Mouse (Mus musculus) ovary, postnatal 36 days (tissue): ENCODE measurements at regions not wholly inside any gene's neighbourhood (a gene's known extent, or its start where the extent isn't known, plus 50 kb on each side); places are given as distances from the start of the nearest gene placed in this dataset.

Source experiments
- DNase-seq: peaks from one replicate; pipeline ENCODE4 v3.0.0; 2022; ENCODE audit warnings: low spot score, mixed read lengths

GRCm38 (mm10) chr5:116900846-116901245 lies 215.1 kb downstream of the Suds3 start:
- DNase-seq, result no peak

GRCm38 (mm10) chr5:116897391-116897790 lies 218.5 kb downstream of the Suds3 start:
- no peak for DNase-seq

GRCm38 (mm10) chr5:116895036-116895783 lies 220.7 kb downstream of the Suds3 start:
- no peak for DNase-seq

- DNase-seq, result no peak
Measured at GRCm38 (mm10) chr5:116894575-116894974, 221.3 kb downstream of the Suds3 start.

GRCm38 (mm10) chr5:116892877-116893276 lies 223.0 kb downstream of the Suds3 start:
- no peak for DNase-seq

- DNase-seq, result no peak
Measured at GRCm38 (mm10) chr5:116889224-116889623, 226.7 kb downstream of the Suds3 start.

GRCm38 (mm10) chr5:116886181-116887136 lies 229.5 kb downstream of the Suds3 start:
- DNase-seq, result peak; percentile 4

GRCm38 (mm10) chr5:116879761-116880160 lies 236.2 kb downstream of the Suds3 start:
- DNase-seq, result no peak

- DNase-seq, result no peak
Measured at GRCm38 (mm10) chr5:116874941-116875340, 241.0 kb downstream of the Suds3 start.

- DNase-seq, result no peak
Measured at GRCm38 (mm10) chr5:116868115-116868514, 247.8 kb downstream of the Suds3 start.

- DNase-seq, result no peak
Measured at GRCm38 (mm10) chr5:116864275-116864674, 251.6 kb downstream of the Suds3 start.

GRCm38 (mm10) chr5:116852691-116853090 lies 261.1 kb upstream of the Srrm4 start:
- DNase-seq, result no peak

GRCm38 (mm10) chr5:116831874-116832273 lies 240.3 kb upstream of the Srrm4 start:
- DNase-seq, result no peak

- DNase-seq, result peak; percentile 3
Measured at GRCm38 (mm10) chr5:116829771-116830170, 238.2 kb upstream of the Srrm4 start.

GRCm38 (mm10) chr5:116823260-116823659 lies 231.6 kb upstream of the Srrm4 start:
- DNase-seq, result no peak

- DNase-seq, result no peak
Measured at GRCm38 (mm10) chr5:116822141-116822540, 230.5 kb upstream of the Srrm4 start.

- DNase-seq, result no peak
Measured at GRCm38 (mm10) chr5:116809799-116810198, 218.2 kb upstream of the Srrm4 start.

GRCm38 (mm10) chr5:116809001-116809759 lies 217.6 kb upstream of the Srrm4 start:
- DNase-seq, result no peak

GRCm38 (mm10) chr5:116797460-116797859 lies 205.8 kb upstream of the Srrm4 start:
- no peak for DNase-seq

GRCm38 (mm10) chr5:116795169-116795568 lies 203.6 kb upstream of the Srrm4 start:
- no peak for DNase-seq

GRCm38 (mm10) chr5:116790419-116790818 lies 198.8 kb upstream of the Srrm4 start:
- DNase-seq, result no peak

GRCm38 (mm10) chr5:116789859-116790258 lies 198.2 kb upstream of the Srrm4 start:
- no peak for DNase-seq
